Mouse (Mus musculus): ENCODE results near the gene March1. TPM values are rescaled to one million over a fixed set of nuclear protein-coding genes. Genes with fewer than 3 reads are reported as not detected.

The March1 gene
- polyA plus RNA-seq, 1 experiment from 2014 or later = 56.4 TPM

GRCm38 (mm10) chr8:65661885-65662284 is 44.2 kb downstream of the March1 start:
- peak; percentile 62; the same call in 1 of the 2 replicates for ATAC-seq
- Histone ChIP-seq H3K4me2 (ENCODE audit: low read length) (no peak overlapping the region), H3K4me1 (ENCODE audit: control insufficient read depth, insufficient read depth, low read length) (no peaks in the 10 kb centered on the region), H3K27me3 (ENCODE audit: control insufficient read depth, insufficient read depth, low read depth, low read length) (no peaks in the 10 kb centered on the region), H3K27ac (ENCODE audit: low read length) (no peak overlapping the region), H3K9me3 (replicated peaks; ENCODE audit: control insufficient read depth, low read length, poor library complexity, severe bottlenecking) (no peaks in the 10 kb centered on the region), H3K36me3 (ENCODE audit: control insufficient read depth, insufficient read depth, low read length) (no peaks in the 10 kb centered on the region), H3K4me3 (ENCODE audit: low read depth, low read length) (no peak overlapping the region), H3K9ac (ENCODE audit: low read depth, low read length) (no peak overlapping the region)
- WGBS = 60% methylated on average over 2 of the region's 2 CpGs

GRCm38 (mm10) chr8:65665786-65666185 is 48.1 kb downstream of the March1 start:
- Histone ChIP-seq H3K4me1 (ENCODE audit: control insufficient read depth, insufficient read depth, low read length) (no peaks in the 10 kb centered on the region), H3K27me3 (ENCODE audit: control insufficient read depth, insufficient read depth, low read depth, low read length) (no peaks in the 10 kb centered on the region), H3K9me3 (replicated peaks; ENCODE audit: control insufficient read depth, low read length, poor library complexity, severe bottlenecking) (no peaks in the 10 kb centered on the region), H3K4me3 (ENCODE audit: low read depth, low read length) (no peak overlapping the region), H3K9ac (ENCODE audit: low read depth, low read length) (no peak overlapping the region), H3K27ac (ENCODE audit: low read length) (no peak overlapping the region), H3K4me2 (ENCODE audit: low read length) (no peak overlapping the region), H3K36me3 (ENCODE audit: control insufficient read depth, insufficient read depth, low read length) (no peaks in the 10 kb centered on the region)
- no peak for ATAC-seq
- 92% methylated on average over 2 of the region's 2 CpGs for WGBS

DNA sequence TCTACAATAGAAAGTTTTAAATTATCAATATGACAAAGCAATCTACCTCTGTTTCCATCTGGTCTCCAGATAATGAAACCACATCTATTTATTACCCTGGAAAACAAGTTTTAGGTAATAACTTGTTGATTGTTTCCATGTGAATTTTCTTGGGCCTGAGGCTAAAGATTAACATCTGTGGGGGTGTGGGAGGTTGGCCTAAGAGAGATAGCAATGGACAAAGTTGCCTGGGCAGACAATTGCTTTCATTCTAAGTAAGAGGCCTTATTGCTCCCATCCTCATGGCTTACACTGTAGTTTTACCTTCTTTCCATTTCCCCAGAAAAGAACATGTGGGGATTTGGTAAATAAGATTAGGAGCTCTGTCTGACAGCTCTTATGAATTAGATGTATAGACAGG is 125.4 kb downstream of the March1 start:
- Histone ChIP-seq H3K4me3 (ENCODE audit: low read depth, low read length) (no peak overlapping the region), H3K27me3 (ENCODE audit: control insufficient read depth, insufficient read depth, low read depth, low read length) (no peaks in the 10 kb centered on the region), H3K4me2 (ENCODE audit: low read length) (no peak overlapping the region), H3K4me1 (ENCODE audit: control insufficient read depth, insufficient read depth, low read length) (no peaks in the 10 kb centered on the region), H3K9ac (ENCODE audit: low read depth, low read length) (no peak overlapping the region), H3K36me3 (ENCODE audit: control insufficient read depth, insufficient read depth, low read length) (no peaks in the 10 kb centered on the region), H3K9me3 (replicated peaks; ENCODE audit: control insufficient read depth, low read length, poor library complexity, severe bottlenecking) (no peaks in the 10 kb centered on the region), H3K27ac (ENCODE audit: low read length) (no peak overlapping the region)
- no peak for ATAC-seq

- Histone ChIP-seq H3K27ac (ENCODE audit: low read length) (no peak overlapping the region), H3K4me2 (ENCODE audit: low read length) (no peak overlapping the region), H3K4me3 (ENCODE audit: low read depth, low read length) (no peak overlapping the region), H3K9me3 (replicated peaks; ENCODE audit: control insufficient read depth, low read length, poor library complexity, severe bottlenecking) (no peaks in the 10 kb centered on the region), H3K27me3 (ENCODE audit: control insufficient read depth, insufficient read depth, low read depth, low read length) (no peaks in the 10 kb centered on the region), H3K4me1 (ENCODE audit: control insufficient read depth, insufficient read depth, low read length) (no peaks in the 10 kb centered on the region), H3K9ac (ENCODE audit: low read depth, low read length) (no peak overlapping the region), H3K36me3 (ENCODE audit: control insufficient read depth, insufficient read depth, low read length) (no peaks in the 10 kb centered on the region)
- no peak for ATAC-seq
- 32% methylated on average over 2 of the region's 2 CpGs for WGBS
These were observed 158.1 kb downstream of the March1 start for GRCm38 (mm10) chr8:65775815-65776214.

GRCm38 (mm10) chr8:65781156-65781555 is 163.5 kb downstream of the March1 start:
- Histone ChIP-seq H3K4me3 (ENCODE audit: low read depth, low read length) (no peak overlapping the region), H3K27ac (ENCODE audit: low read length) (no peak overlapping the region), H3K9me3 (replicated peaks; ENCODE audit: control insufficient read depth, low read length, poor library complexity, severe bottlenecking) (no peaks in the 10 kb centered on the region), H3K36me3 (ENCODE audit: control insufficient read depth, insufficient read depth, low read length) (no peaks in the 10 kb centered on the region), H3K9ac (ENCODE audit: low read depth, low read length) (no peak overlapping the region), H3K4me1 (ENCODE audit: control insufficient read depth, insufficient read depth, low read length) (no peaks in the 10 kb centered on the region), H3K27me3 (ENCODE audit: control insufficient read depth, insufficient read depth, low read depth, low read length) (no peaks in the 10 kb centered on the region), H3K4me2 (ENCODE audit: low read length) (no peak overlapping the region)
- ATAC-seq = no peak
- WGBS = 74% methylated on average over 5 of the region's 5 CpGs

DNA sequence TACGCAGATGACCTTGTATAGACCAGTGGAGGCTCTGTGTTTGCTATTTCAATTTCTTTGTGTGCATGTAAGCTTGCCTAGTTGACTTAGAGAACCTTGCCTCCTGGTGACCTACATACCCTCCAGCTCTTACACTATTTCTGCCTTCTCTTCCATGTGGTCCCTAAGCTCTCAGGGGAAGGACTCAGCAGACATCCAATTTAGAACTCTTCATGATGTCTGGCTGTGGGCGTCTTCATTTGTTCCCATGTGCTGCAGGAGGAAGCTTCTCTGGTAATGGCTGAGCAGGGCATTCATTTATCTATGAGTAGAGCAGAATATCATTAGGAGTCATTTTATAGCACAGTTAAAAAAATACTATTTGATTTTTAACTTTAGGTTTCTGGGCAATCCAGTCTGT is 195.3 kb downstream of the March1 start:
- WGBS = 88% methylated on average over 2 of the region's 2 CpGs
- no peak overlapping the region for H3K4me2 ChIP-seq (ENCODE audit: low read length)

GRCm38 (mm10) chr8:65922294-65923019 is 304.8 kb downstream of the March1 start:
- Histone ChIP-seq H3K4me1 (ENCODE audit: control insufficient read depth, insufficient read depth, low read length) (no peaks in the 10 kb centered on the region), H3K9ac (ENCODE audit: low read depth, low read length) (no peak overlapping the region), H3K36me3 (ENCODE audit: control insufficient read depth, insufficient read depth, low read length) (no peaks in the 10 kb centered on the region), H3K27me3 (ENCODE audit: control insufficient read depth, insufficient read depth, low read depth, low read length) (no peaks in the 10 kb centered on the region), H3K27ac (ENCODE audit: low read length) (no peak overlapping the region), H3K4me2 (ENCODE audit: low read length) (no peak overlapping the region), H3K4me3 (ENCODE audit: low read depth, low read length) (no peak overlapping the region), H3K9me3 (replicated peaks; ENCODE audit: control insufficient read depth, low read length, poor library complexity, severe bottlenecking) (no peaks in the 10 kb centered on the region)
- 0 out of 2 replicates have a peak, but pooled peaks have one; percentile 42 for ATAC-seq
- WGBS = 67% methylated on average over 3 of the region's 3 CpGs

More for the DNA sequence above, 195.3 kb downstream of the March1 start:
- no peaks in the 10 kb centered on the region for H3K4me1 ChIP-seq (ENCODE audit: control insufficient read depth, insufficient read depth, low read length)
- no peaks in the 10 kb centered on the region for H3K27me3 ChIP-seq (ENCODE audit: control insufficient read depth, insufficient read depth, low read depth, low read length)
- no peaks in the 10 kb centered on the region for H3K36me3 ChIP-seq (ENCODE audit: control insufficient read depth, insufficient read depth, low read length)
- ATAC-seq = no peak
- no peak overlapping the region for H3K9ac ChIP-seq (ENCODE audit: low read depth, low read length)
- no peaks in the 10 kb centered on the region for H3K9me3 ChIP-seq (replicated peaks; ENCODE audit: control insufficient read depth, low read length, poor library complexity, severe bottlenecking)
- no peak overlapping the region for H3K4me3 ChIP-seq (ENCODE audit: low read depth, low read length)
- H3K27ac ChIP-seq (ENCODE audit: low read length) = no peak overlapping the region

- WGBS = 14% methylated on average over 5 of the region's 5 CpGs
- Histone ChIP-seq H3K4me2 (ENCODE audit: low read length) (no peak overlapping the region), H3K9me3 (replicated peaks; ENCODE audit: control insufficient read depth, low read length, poor library complexity, severe bottlenecking) (no peaks in the 10 kb centered on the region), H3K4me1 (ENCODE audit: control insufficient read depth, insufficient read depth, low read length) (no peaks in the 10 kb centered on the region), H3K9ac (ENCODE audit: low read depth, low read length) (no peak overlapping the region), H3K27ac (ENCODE audit: low read length) (no peak overlapping the region), H3K27me3 (ENCODE audit: control insufficient read depth, insufficient read depth, low read depth, low read length) (no peaks in the 10 kb centered on the region), H3K36me3 (ENCODE audit: control insufficient read depth, insufficient read depth, low read length) (no peaks in the 10 kb centered on the region), H3K4me3 (ENCODE audit: low read depth, low read length) (no peak overlapping the region)
- ATAC-seq = no peak
These were observed 339.2 kb downstream of the March1 start for GRCm38 (mm10) chr8:65956948-65957347.

- Histone ChIP-seq H3K9ac (ENCODE audit: low read depth, low read length) (no peak overlapping the region), H3K4me1 (ENCODE audit: control insufficient read depth, insufficient read depth, low read length) (no peaks in the 10 kb centered on the region), H3K36me3 (ENCODE audit: control insufficient read depth, insufficient read depth, low read length) (no peaks in the 10 kb centered on the region), H3K4me3 (ENCODE audit: low read depth, low read length) (no peak overlapping the region), H3K9me3 (replicated peaks; ENCODE audit: control insufficient read depth, low read length, poor library complexity, severe bottlenecking) (no peaks in the 10 kb centered on the region), H3K27ac (ENCODE audit: low read length) (no peak overlapping the region), H3K4me2 (ENCODE audit: low read length) (no peak overlapping the region), H3K27me3 (ENCODE audit: control insufficient read depth, insufficient read depth, low read depth, low read length) (no peaks in the 10 kb centered on the region)
- ATAC-seq = no peak
These were observed 339.8 kb downstream of the March1 start for GRCm38 (mm10) chr8:65957492-65957891.
